Mouse (Mus musculus) cerebellum, adult 8-10 months (tissue): ENCODE data around the gene Zranb1.
A peak's percentile ranks its signal among the peaks of the same experiment; 100 is the strongest.

Experiments used
- DNase-seq: peaks from one replicate; pipeline ENCODE4 v3.0.0; 2022

Gene Zranb1

GRCm38 (mm10) chr7:132931560-132932351, 814 bp downstream of the Zranb1 start:
- DNase-seq, result peak; percentile 53

GRCm38 (mm10) chr7:132933331-132933730, 2.4 kb downstream of the Zranb1 start:
- no peak for DNase-seq

GRCm38 (mm10) chr7:132934743-132935142, 3.8 kb downstream of the Zranb1 start:
- no peak for DNase-seq

GRCm38 (mm10) chr7:132939118-132939517, 8.2 kb downstream of the Zranb1 start:
- no peak for DNase-seq

GRCm38 (mm10) chr7:132940569-132940968, 9.6 kb downstream of the Zranb1 start:
- no peak for DNase-seq

GRCm38 (mm10) chr7:132949968-132950367, 19.0 kb downstream of the Zranb1 start:
- DNase-seq, result no peak

GRCm38 (mm10) chr7:132950613-132951012, 19.7 kb downstream of the Zranb1 start:
- DNase-seq, result no peak

- DNase-seq, result no peak
Measured at GRCm38 (mm10) chr7:132964395-132964794, 33.5 kb downstream of the Zranb1 start.

- DNase-seq, result no peak
Measured at GRCm38 (mm10) chr7:132965707-132966106, 34.8 kb downstream of the Zranb1 start.

- no peak for DNase-seq
Measured at GRCm38 (mm10) chr7:132972079-132972478, 41.1 kb downstream of the Zranb1 start.

- DNase-seq, result no peak
Measured at GRCm38 (mm10) chr7:132976079-132976478, 45.1 kb downstream of the Zranb1 start.

- DNase-seq, result no peak
Measured at GRCm38 (mm10) chr7:132977981-132978380, 47.0 kb downstream of the Zranb1 start.

- no peak for DNase-seq
Measured at GRCm38 (mm10) chr7:132982639-132983038, 51.7 kb downstream of the Zranb1 start.

- DNase-seq, result no peak
Measured at GRCm38 (mm10) chr7:132989839-132990238, 58.9 kb downstream of the Zranb1 start.

GRCm38 (mm10) chr7:132991240-132991900, 60.4 kb downstream of the Zranb1 start:
- no peak for DNase-seq

GRCm38 (mm10) chr7:132992967-132993615, 62.1 kb downstream of the Zranb1 start:
- no peak for DNase-seq

GRCm38 (mm10) chr7:132994120-132994519, 63.2 kb downstream of the Zranb1 start:
- DNase-seq, result no peak

- DNase-seq, result no peak
Measured at GRCm38 (mm10) chr7:132994628-132995191, 63.8 kb downstream of the Zranb1 start.

GRCm38 (mm10) chr7:132996391-132996790, 65.4 kb downstream of the Zranb1 start:
- DNase-seq, result no peak

- no peak for DNase-seq
Measured at GRCm38 (mm10) chr7:132998639-132999038, 67.7 kb downstream of the Zranb1 start.

GRCm38 (mm10) chr7:132999061-132999460, 68.1 kb downstream of the Zranb1 start:
- DNase-seq, result no peak

GRCm38 (mm10) chr7:133001388-133001787, 70.4 kb downstream of the Zranb1 start:
- DNase-seq, result no peak

- DNase-seq, result no peak
Measured at GRCm38 (mm10) chr7:133002271-133002670, 71.3 kb downstream of the Zranb1 start.
